Mouse (Mus musculus): ENCODE results near the gene Commd1. TPM values are rescaled to one million over a fixed set of nuclear protein-coding genes. Genes with fewer than 3 reads are reported as not detected.

Gene Commd1
- polyA plus RNA-seq, 2 experiments = 89.7 to 372 TPM

- DNase-seq (ENCODE audit: low spot score) (no peak), ATAC-seq (ENCODE audit: low FRiP score, low read depth) (no peak)
- no peak for TF ChIP-seq POLR2A (IDR thresholded peaks at IDR 0.05; ENCODE audit: borderline replicate concordance, extremely low read depth, insufficient read depth, insufficient read length)
- H3K4me3 ChIP-seq (replicated peaks; ENCODE audit: low read length) = no peak overlapping the region
- no peak overlapping the region for H3K27ac ChIP-seq (replicated peaks; ENCODE audit: low read depth, low read length)
- H3K27me3 ChIP-seq (ENCODE audit: control insufficient read depth, insufficient read depth, low read length) = no peaks in the 10 kb centered on the region
- H3K9me3 ChIP-seq (ENCODE audit: control insufficient read depth, low read length) = no peaks in the 10 kb centered on the region
- H3K9ac ChIP-seq (ENCODE audit: low read depth, low read length, severe bottlenecking) = no peak overlapping the region
- 64% methylated on average over 5 of the region's 5 CpGs for WGBS
- no peaks in the 10 kb centered on the region for H3K36me3 ChIP-seq (ENCODE audit: control insufficient read depth, insufficient read depth, low read length)
- no peak overlapping the region for H3K4me2 ChIP-seq (replicated peaks; ENCODE audit: low read depth, low read length, severe bottlenecking)
- no peaks in the 10 kb centered on the region for H3K4me1 ChIP-seq (ENCODE audit: control insufficient read depth, insufficient read depth, low read length)
These were observed 45.6 kb downstream of the Commd1 start for GRCm38 (mm10) chr11:22936446-22937125.

DNA sequence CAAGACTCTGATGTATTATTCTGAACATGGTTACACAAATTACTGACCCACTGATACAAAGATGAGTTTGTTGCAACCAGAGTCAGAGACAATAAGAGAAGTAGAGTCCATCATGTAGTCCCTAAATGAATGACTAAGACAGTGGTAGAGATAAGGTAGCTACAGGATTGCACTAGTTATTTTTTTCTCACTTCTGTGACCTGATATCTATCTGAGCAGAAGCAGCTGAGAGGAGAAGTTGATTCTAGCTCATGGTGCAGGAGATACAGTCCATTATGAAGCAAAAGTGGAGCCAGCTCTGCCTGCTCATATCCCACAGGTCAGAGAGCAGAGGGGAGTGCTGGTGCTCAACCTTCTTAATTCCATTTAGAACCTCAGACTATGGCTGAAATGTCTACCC is 50.0 kb downstream of the Commd1 start:
- no peaks in the 10 kb centered on the region for H3K9me3 ChIP-seq (ENCODE audit: control insufficient read depth, low read length)
- no peaks in the 10 kb centered on the region for H3K4me1 ChIP-seq (ENCODE audit: control insufficient read depth, insufficient read depth, low read length)
- no peak for ATAC-seq (ENCODE audit: low FRiP score, low read depth)
- no peak overlapping the region for H3K4me2 ChIP-seq (replicated peaks; ENCODE audit: low read depth, low read length, severe bottlenecking)
- DNase-seq (ENCODE audit: low spot score) = no peak
- H3K9ac ChIP-seq (ENCODE audit: low read depth, low read length, severe bottlenecking) = no peak overlapping the region
- H3K27me3 ChIP-seq (ENCODE audit: control insufficient read depth, insufficient read depth, low read length) = no peaks in the 10 kb centered on the region
- no peak overlapping the region for H3K27ac ChIP-seq (replicated peaks; ENCODE audit: low read depth, low read length)
- no peaks in the 10 kb centered on the region for H3K36me3 ChIP-seq (ENCODE audit: control insufficient read depth, insufficient read depth, low read length)
- no peak overlapping the region for H3K4me3 ChIP-seq (replicated peaks; ENCODE audit: low read length)
- TF ChIP-seq POLR2A (IDR thresholded peaks at IDR 0.05; ENCODE audit: borderline replicate concordance, extremely low read depth, insufficient read depth, insufficient read length) = no peak

GRCm38 (mm10) chr11:22931320-22931905 is 50.8 kb downstream of the Commd1 start:
- H3K9ac ChIP-seq (ENCODE audit: low read depth, low read length, severe bottlenecking) = no peak overlapping the region
- H3K4me2 ChIP-seq (replicated peaks; ENCODE audit: low read depth, low read length, severe bottlenecking) = no peak overlapping the region
- H3K4me3 ChIP-seq (replicated peaks; ENCODE audit: low read length) = no peak overlapping the region
- 84% methylated on average over 2 of the region's 2 CpGs for WGBS
- no peaks in the 10 kb centered on the region for H3K36me3 ChIP-seq (ENCODE audit: control insufficient read depth, insufficient read depth, low read length)
- H3K4me1 ChIP-seq (ENCODE audit: control insufficient read depth, insufficient read depth, low read length) = no peaks in the 10 kb centered on the region
- DNase-seq (ENCODE audit: low spot score) (no peak), ATAC-seq (ENCODE audit: low FRiP score, low read depth) (no peak)
- no peaks in the 10 kb centered on the region for H3K9me3 ChIP-seq (ENCODE audit: control insufficient read depth, low read length)
- H3K27ac ChIP-seq (replicated peaks; ENCODE audit: low read depth, low read length) = no peak overlapping the region
- no peaks in the 10 kb centered on the region for H3K27me3 ChIP-seq (ENCODE audit: control insufficient read depth, insufficient read depth, low read length)
- no peak for TF ChIP-seq POLR2A (IDR thresholded peaks at IDR 0.05; ENCODE audit: borderline replicate concordance, extremely low read depth, insufficient read depth, insufficient read length)

GRCm38 (mm10) chr11:22930129-22930528 is 52.1 kb downstream of the Commd1 start:
- H3K9me3 ChIP-seq (ENCODE audit: control insufficient read depth, low read length) = no peaks in the 10 kb centered on the region
- H3K36me3 ChIP-seq (ENCODE audit: control insufficient read depth, insufficient read depth, low read length) = no peaks in the 10 kb centered on the region
- no peak overlapping the region for H3K4me3 ChIP-seq (replicated peaks; ENCODE audit: low read length)
- no peak for DNase-seq (ENCODE audit: low spot score)
- no peak overlapping the region for H3K9ac ChIP-seq (ENCODE audit: low read depth, low read length, severe bottlenecking)
- WGBS = 89% methylated on average over 2 of the region's 2 CpGs
- H3K4me1 ChIP-seq (ENCODE audit: control insufficient read depth, insufficient read depth, low read length) = no peaks in the 10 kb centered on the region
- H3K27ac ChIP-seq (replicated peaks; ENCODE audit: low read depth, low read length) = no peak overlapping the region
- no peak for TF ChIP-seq POLR2A (IDR thresholded peaks at IDR 0.05; ENCODE audit: borderline replicate concordance, extremely low read depth, insufficient read depth, insufficient read length)
- H3K27me3 ChIP-seq (ENCODE audit: control insufficient read depth, insufficient read depth, low read length) = no peaks in the 10 kb centered on the region
- H3K4me2 ChIP-seq (replicated peaks; ENCODE audit: low read depth, low read length, severe bottlenecking) = no peak overlapping the region
- ATAC-seq (ENCODE audit: low FRiP score, low read depth) = no peak

DNA sequence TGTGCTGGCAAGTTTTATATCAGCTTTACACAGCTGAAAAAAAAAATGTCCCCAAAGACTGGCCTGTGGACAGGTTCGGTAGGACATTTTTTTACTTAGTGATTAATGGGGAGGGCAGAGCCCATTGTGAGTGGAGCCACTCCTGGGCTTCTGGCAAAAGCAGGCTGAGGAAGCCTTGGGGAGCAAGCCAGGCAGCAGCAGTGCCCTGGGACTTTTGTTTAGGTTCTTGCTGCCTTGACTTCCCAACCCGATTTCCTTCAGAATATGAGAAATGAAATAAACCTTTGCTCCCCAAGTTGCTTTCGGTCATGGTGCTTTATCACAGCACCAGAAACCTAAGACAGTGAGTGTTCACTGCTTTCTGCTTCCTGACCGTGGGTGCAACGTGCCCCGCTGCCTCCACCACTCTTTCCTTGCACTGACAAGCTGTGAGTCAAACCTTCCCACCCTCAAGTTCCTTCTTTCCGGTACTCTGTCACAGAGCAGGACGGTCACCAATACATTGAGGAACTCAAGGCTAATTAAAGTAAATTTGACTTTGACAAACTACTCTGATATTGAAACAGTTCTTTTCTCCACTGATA is 53.5 kb downstream of the Commd1 start:
- WGBS = 75% methylated on average over 8 of the region's 8 CpGs
- Histone ChIP-seq H3K36me3 (ENCODE audit: control insufficient read depth, insufficient read depth, low read length) (no peaks in the 10 kb centered on the region), H3K4me1 (ENCODE audit: control insufficient read depth, insufficient read depth, low read length) (no peaks in the 10 kb centered on the region), H3K9ac (ENCODE audit: low read depth, low read length, severe bottlenecking) (no peak overlapping the region), H3K27ac (replicated peaks; ENCODE audit: low read depth, low read length) (no peak overlapping the region), H3K27me3 (ENCODE audit: control insufficient read depth, insufficient read depth, low read length) (no peaks in the 10 kb centered on the region), H3K9me3 (ENCODE audit: control insufficient read depth, low read length) (no peaks in the 10 kb centered on the region), H3K4me2 (replicated peaks; ENCODE audit: low read depth, low read length, severe bottlenecking) (no peak overlapping the region), H3K4me3 (replicated peaks; ENCODE audit: low read length) (no peak overlapping the region)
- DNase-seq (ENCODE audit: low spot score) (no peak), ATAC-seq (ENCODE audit: low FRiP score, low read depth) (no peak)
- TF ChIP-seq POLR2A (IDR thresholded peaks at IDR 0.05; ENCODE audit: borderline replicate concordance, extremely low read depth, insufficient read depth, insufficient read length) = no peak

Measured in limb, embryonic 14.5 days (tissue).